Mouse (Mus musculus): ENCODE data around the gene Hand2.
A peak's percentile ranks its signal among the peaks of the same experiment; 100 is the strongest.

- peak; percentile 37 for TF ChIP-seq CTCF (IDR thresholded peaks at IDR 0.05; ENCODE audit: low read depth)
- no peak for TF ChIP-seq EP300 (optimal IDR thresholded peaks at IDR 0.05)
Measured at GRCm38 (mm10) chr8:57327281-57328160, 6.7 kb downstream of the Hand2 start.
